Mouse (Mus musculus): ENCODE results near the gene Clnk. TPM values are rescaled to one million over a fixed set of nuclear protein-coding genes. Genes with fewer than 3 reads are reported as not detected.

Clnk gene
- total and polyA plus RNA-seq, 3 experiments = not detected

- Histone ChIP-seq H3K4me1 (ENCODE audit: control insufficient read depth in 1 of 2, insufficient read depth in 2 of 2, low read length in 2 of 2) (no peaks in the 10 kb centered on the region), H3K9me3 (replicated peaks; ENCODE audit: insufficient read depth, low read length) (no peaks in the 10 kb centered on the region), H3K27me3 (ENCODE audit: control insufficient read depth in 1 of 2, insufficient read depth in 2 of 2, low read length in 2 of 2) (no peaks in the 10 kb centered on the region), H3K79me2 (ENCODE audit: control insufficient read depth, insufficient read depth, low read length, poor library complexity) (no peaks in the 10 kb centered on the region), H3K27ac (ENCODE audit: control insufficient read depth, low read depth, low read length) (no peak overlapping the region), H3K36me3 (ENCODE audit: control insufficient read depth in 1 of 2, insufficient read depth in 2 of 2, low read length in 2 of 2) (no peaks in the 10 kb centered on the region), H3K4me3 (ENCODE audit: control insufficient read depth in 1 of 2, insufficient read depth in 1 of 2, low read depth in 2 of 2, low read length in 2 of 2) (no peak overlapping the region), H3K9ac (ENCODE audit: control insufficient read depth, low read depth, low read length, poor library complexity, severe bottlenecking) (no peak overlapping the region)
- TF ChIP-seq GATA1 (IDR thresholded peaks at IDR 0.05; ENCODE audit: low read depth, low read length) = no peak
- no peak for DNase-seq (ENCODE audit: low read depth, low spot score)
Measured at GRCm38 (mm10) chr5:38687694-38688093, 188.9 kb downstream of the Clnk start.

DNA sequence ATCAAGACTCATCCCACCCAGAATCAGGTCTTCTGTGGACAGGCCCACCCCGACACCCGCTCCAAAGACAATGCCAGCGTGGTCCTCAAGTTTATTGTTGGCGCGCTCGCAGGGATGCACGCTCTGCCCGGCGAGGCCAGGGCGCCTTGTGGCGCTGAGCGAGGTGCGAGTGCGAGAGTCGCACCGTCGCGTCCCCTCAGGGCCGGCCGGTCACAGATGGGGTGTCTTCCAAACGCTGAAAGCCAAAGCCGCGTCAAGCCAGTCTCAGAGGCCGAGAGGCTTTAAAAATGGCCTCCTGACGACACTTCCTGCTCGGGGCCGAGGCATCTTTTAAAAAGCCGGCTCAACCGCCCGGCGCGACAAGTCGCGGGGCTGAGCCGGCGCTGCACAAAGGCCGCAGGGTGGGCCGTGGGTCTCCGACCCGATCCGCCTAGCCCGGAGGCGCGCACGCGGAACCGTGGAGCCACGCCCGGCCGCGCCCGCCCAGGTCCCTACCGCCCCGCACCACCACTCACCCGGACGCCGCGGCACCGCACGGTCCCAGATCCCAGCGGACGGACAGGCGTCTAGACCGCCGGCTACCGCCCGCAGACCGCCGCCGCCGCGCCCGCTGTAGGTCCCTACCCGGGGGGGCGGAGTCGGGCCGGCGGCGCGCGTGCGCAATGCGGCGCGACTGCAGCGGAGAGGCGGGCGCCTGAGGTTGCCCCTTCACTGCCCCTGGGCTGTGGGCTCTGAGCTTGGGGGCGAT lies 192.3 kb downstream of the Clnk start, which contains the start of gene Zfp518b:
Gene Zfp518b, minus strand, starts transcription at position 663 of the 748 bp plus-strand sequence.
- Histone ChIP-seq H3K4me3 (ENCODE audit: control insufficient read depth in 1 of 2, insufficient read depth in 1 of 2, low read depth in 2 of 2, low read length in 2 of 2) (no peak within 1 kb of the TSS), H3K27me3 (ENCODE audit: control insufficient read depth in 1 of 2, insufficient read depth in 2 of 2, low read length in 2 of 2) (no peaks in the 10 kb centered on the region), H3K9me3 (replicated peaks; ENCODE audit: insufficient read depth, low read length) (no peaks in the 10 kb centered on the region), H3K4me1 (ENCODE audit: control insufficient read depth in 1 of 2, insufficient read depth in 2 of 2, low read length in 2 of 2) (no peaks in the 10 kb centered on the region), H3K79me2 (ENCODE audit: control insufficient read depth, insufficient read depth, low read length, poor library complexity) (no peaks in the 10 kb centered on the region), H3K27ac (ENCODE audit: control insufficient read depth, low read depth, low read length) (no peak within 1 kb of the TSS), H3K9ac (ENCODE audit: control insufficient read depth, low read depth, low read length, poor library complexity, severe bottlenecking) (no peak within 1 kb of the TSS), H3K36me3 (ENCODE audit: control insufficient read depth in 1 of 2, insufficient read depth in 2 of 2, low read length in 2 of 2) (no peaks in the 10 kb centered on the region)
- DNase-seq (ENCODE audit: low read depth, low spot score) = no peak
- no peak for TF ChIP-seq ETS1 (IDR thresholded peaks at IDR 0.05; ENCODE audit: low read depth, low read length)
- no peak for TF ChIP-seq ZMIZ1 (IDR thresholded peaks at IDR 0.05; ENCODE audit: low read depth, low read length)
- no peak for TF ChIP-seq POLR2AphosphoS5 (IDR thresholded peaks at IDR 0.05; ENCODE audit: borderline replicate concordance, low read depth, low read length)
- TF ChIP-seq GATA1 (IDR thresholded peaks at IDR 0.05; ENCODE audit: low read depth, low read length) = no peak
- TF ChIP-seq POLR2AphosphoS2 (IDR thresholded peaks at IDR 0.05; ENCODE audit: low read length) = no peak
- no peak for TF ChIP-seq SMC3 (IDR thresholded peaks at IDR 0.05; ENCODE audit: low read depth, low read length)
- TF ChIP-seq RCOR1 (IDR thresholded peaks at IDR 0.05; ENCODE audit: low read depth, low read length) = no peak
- no peak for TF ChIP-seq RAD21 (IDR thresholded peaks at IDR 0.05; ENCODE audit: low read depth, low read length)
- TF ChIP-seq JUND (IDR thresholded peaks at IDR 0.05; ENCODE audit: low read depth, low read length) = no peak
- no peak for TF ChIP-seq MAX (IDR thresholded peaks at IDR 0.05; ENCODE audit: low read length)
- no peak for TF ChIP-seq ELF1 (IDR thresholded peaks at IDR 0.05; ENCODE audit: low read depth, low read length)
- TF ChIP-seq SIN3A (IDR thresholded peaks at IDR 0.05; ENCODE audit: low read length) = no peak

DNA sequence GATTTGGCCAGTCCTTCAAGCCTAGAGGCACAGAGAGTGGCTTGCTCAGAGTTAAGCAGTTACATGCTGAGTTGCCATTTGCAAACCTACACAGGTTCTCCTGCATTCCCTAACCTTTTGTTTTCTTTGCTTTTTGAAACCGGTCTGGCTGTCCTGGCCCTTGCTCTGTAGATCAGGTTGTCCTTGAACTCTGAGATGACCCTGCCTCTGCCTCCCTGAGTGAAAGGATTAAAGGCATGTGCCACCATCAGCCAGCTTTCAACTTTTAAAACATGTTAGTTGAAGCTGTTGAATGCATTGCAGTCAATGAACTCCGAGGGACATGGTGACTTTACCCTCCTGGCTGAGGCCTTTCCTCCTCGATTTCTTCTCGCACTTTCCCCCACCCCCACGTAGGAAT lies 217.8 kb downstream of the Clnk start:
- H3K27ac ChIP-seq (ENCODE audit: control insufficient read depth, low read depth, low read length) = no peak overlapping the region

More for the DNA sequence above, 217.8 kb downstream of the Clnk start:
- Histone ChIP-seq H3K4me3 (ENCODE audit: control insufficient read depth in 1 of 2, insufficient read depth in 1 of 2, low read depth in 2 of 2, low read length in 2 of 2) (no peak overlapping the region), H3K9me3 (replicated peaks; ENCODE audit: insufficient read depth, low read length) (no peaks in the 10 kb centered on the region), H3K9ac (ENCODE audit: control insufficient read depth, low read depth, low read length, poor library complexity, severe bottlenecking) (no peak overlapping the region), H3K36me3 (ENCODE audit: control insufficient read depth in 1 of 2, insufficient read depth in 2 of 2, low read length in 2 of 2) (no peaks in the 10 kb centered on the region), H3K27me3 (ENCODE audit: control insufficient read depth in 1 of 2, insufficient read depth in 2 of 2, low read length in 2 of 2) (no peaks in the 10 kb centered on the region), H3K4me1 (ENCODE audit: control insufficient read depth in 1 of 2, insufficient read depth in 2 of 2, low read length in 2 of 2) (no peaks in the 10 kb centered on the region), H3K79me2 (ENCODE audit: control insufficient read depth, insufficient read depth, low read length, poor library complexity) (no peaks in the 10 kb centered on the region)
- DNase-seq (ENCODE audit: low read depth, low spot score) = no peak
- TF ChIP-seq ZKSCAN1 (IDR thresholded peaks at IDR 0.05; ENCODE audit: low read depth, low read length) (no peak), TBP (IDR thresholded peaks at IDR 0.05; ENCODE audit: low read depth, low read length) (no peak), MXI1 (IDR thresholded peaks at IDR 0.05; ENCODE audit: low read depth, low read length) (no peak), RAD21 (IDR thresholded peaks at IDR 0.05; ENCODE audit: low read depth, low read length) (no peak), HCFC1 (IDR thresholded peaks at IDR 0.05; ENCODE audit: low read depth, low read length) (no peak), TAL1 (IDR thresholded peaks at IDR 0.05; ENCODE audit: low read length) (no peak), ETS1 (IDR thresholded peaks at IDR 0.05; ENCODE audit: low read depth, low read length) (no peak), E2F4 (IDR thresholded peaks at IDR 0.05; ENCODE audit: borderline replicate concordance, low read depth, low read length) (no peak), CHD1 (IDR thresholded peaks at IDR 0.05; ENCODE audit: low read depth, low read length) (no peak), NRF1 (IDR thresholded peaks at IDR 0.05; ENCODE audit: insufficient read depth, low read depth, low read length, poor library complexity, severe bottlenecking) (no peak), ZMIZ1 (IDR thresholded peaks at IDR 0.05; ENCODE audit: low read depth, low read length) (no peak), SMC3 (IDR thresholded peaks at IDR 0.05; ENCODE audit: low read depth, low read length) (no peak), EP300 (IDR thresholded peaks at IDR 0.05; ENCODE audit: low read depth in 1 of 2, low read length in 2 of 2) (no peak), POLR2AphosphoS2 (IDR thresholded peaks at IDR 0.05; ENCODE audit: low read length) (no peak), ELF1 (IDR thresholded peaks at IDR 0.05; ENCODE audit: low read depth, low read length) (no peak), GABPA (IDR thresholded peaks at IDR 0.05; ENCODE audit: low read depth, low read length) (no peak)

Measured in MEL (cell line).